Mouse (Mus musculus) kidney, adult 18-20 months (tissue): ENCODE measurements around the gene Nfe2.
A peak's percentile ranks its signal among the peaks of the same experiment; 100 is the strongest.

ENCODE experiments used
- DNase-seq: peaks from one replicate; pipeline ENCODE4 v3.0.0; 2021

Gene Nfe2

GRCm38 (mm10) chr15:103257790-103258728 lies at the start of gene Nfe2:
Gene Nfe2 (minus strand): TSS chr15:103258403.
- DNase-seq = peak; percentile 52

GRCm38 (mm10) chr15:103307125-103307524 lies 48.9 kb upstream of the Nfe2 start:
- peak; percentile 95 for DNase-seq

GRCm38 (mm10) chr15:103305792-103306645 lies 47.8 kb upstream of the Nfe2 start:
- DNase-seq = no peak

GRCm38 (mm10) chr15:103305070-103305678 lies 47.0 kb upstream of the Nfe2 start:
- DNase-seq = peak; percentile 96

- peak; percentile 43 for DNase-seq
These were observed 46.4 kb upstream of the Nfe2 start for GRCm38 (mm10) chr15:103304616-103304969.

- no peak for DNase-seq
These were observed 45.9 kb upstream of the Nfe2 start for GRCm38 (mm10) chr15:103303916-103304615.

GRCm38 (mm10) chr15:103302341-103303021 lies 44.3 kb upstream of the Nfe2 start:
- DNase-seq = no peak

- no peak for DNase-seq
These were observed 43.5 kb upstream of the Nfe2 start for GRCm38 (mm10) chr15:103301547-103302340.

GRCm38 (mm10) chr15:103301046-103301445 lies 42.8 kb upstream of the Nfe2 start:
- no peak for DNase-seq

- no peak for DNase-seq
These were observed 42.4 kb upstream of the Nfe2 start for GRCm38 (mm10) chr15:103300560-103300959.

- DNase-seq = no peak
These were observed 41.9 kb upstream of the Nfe2 start for GRCm38 (mm10) chr15:103300067-103300471.

- DNase-seq = no peak
These were observed 41.4 kb upstream of the Nfe2 start for GRCm38 (mm10) chr15:103299644-103300043.

- DNase-seq = no peak
These were observed 40.8 kb upstream of the Nfe2 start for GRCm38 (mm10) chr15:103298861-103299616.

GRCm38 (mm10) chr15:103298026-103298425 lies 39.8 kb upstream of the Nfe2 start:
- DNase-seq = no peak

GRCm38 (mm10) chr15:103297313-103297712 lies 39.1 kb upstream of the Nfe2 start:
- no peak for DNase-seq

- no peak for DNase-seq
These were observed 37.6 kb upstream of the Nfe2 start for GRCm38 (mm10) chr15:103295851-103296250.

- DNase-seq = no peak
These were observed 36.4 kb upstream of the Nfe2 start for GRCm38 (mm10) chr15:103294649-103295048.

GRCm38 (mm10) chr15:103293375-103293774 lies 35.2 kb upstream of the Nfe2 start:
- no peak for DNase-seq

GRCm38 (mm10) chr15:103292673-103293345 lies 34.6 kb upstream of the Nfe2 start:
- DNase-seq = no peak

- DNase-seq = no peak
These were observed 32.6 kb upstream of the Nfe2 start for GRCm38 (mm10) chr15:103290843-103291242.
